Mouse (Mus musculus) intestine, embryonic 15.5 days (tissue): Measurements from ENCODE around the gene Hectd2. TPM values are rescaled to one million over a fixed set of nuclear protein-coding genes. Genes with fewer than 3 reads are reported as not detected.

Experiments used
- ATAC-seq: fragments of 200-750 bp; cut with Nextera tagmentation; 2 replicates; pipeline ENCODE4 v1.8.0; 2017; ENCODE audit warnings: moderate TSS enrichment, moderate library complexity
- H3K27ac ChIP-seq: fragments of 300-500 bp; sonication (generic); 2 replicates; pipeline ENCODE4 v1.5.1; 2015; ENCODE audit warnings: mild to moderate bottlenecking, inconsistent platforms
- H3K27me3 ChIP-seq: fragments of 300-500 bp; sonication (generic); replicated peaks from 2 replicates; pipeline ENCODE4 v1.6.1; 2015; ENCODE audit warnings: inconsistent platforms
- H3K36me3 ChIP-seq: fragments of 300-500 bp; sonication (generic); 2 replicates; pipeline ENCODE4 v1.6.1; 2015; ENCODE audit warnings: inconsistent platforms
- H3K4me1 ChIP-seq: fragments of 300-500 bp; sonication (generic); replicated peaks from 2 replicates; pipeline ENCODE4 v1.6.1; 2015; ENCODE audit warnings: inconsistent platforms
- H3K4me2 ChIP-seq: fragments of 300-500 bp; sonication (generic); replicated peaks from 2 replicates; pipeline ENCODE4 v1.6.1; 2015; ENCODE audit warnings: mild to moderate bottlenecking, inconsistent platforms
- H3K4me3 ChIP-seq: fragments of 300-500 bp; sonication (generic); replicated peaks from 2 replicates; pipeline ENCODE4 v1.5.1; 2015; ENCODE audit warnings: inconsistent platforms
- H3K9ac ChIP-seq: fragments of 300-500 bp; sonication (generic); 2 replicates; pipeline ENCODE4 v1.6.1; 2015; ENCODE audit warnings: inconsistent platforms
- H3K9me3 ChIP-seq: fragments of 300-500 bp; sonication (generic); 2 replicates; pipeline ENCODE4 v1.6.1; 2016; ENCODE audit warnings: inconsistent platforms
- WGBS: fragments of 180-500 bp; shearing (Covaris S2); methylation state at CpG from one replicate; pipeline ENCODE4 v1.1.7; 2015; 5-methylcytosine and 5-hydroxymethylcytosine counted together
- polyA plus RNA-seq: library from polyadenylated mRNA; unstranded; fragments of >200 nt; fragmentation: Nextera tagmentation; extraction: Ambion mirVana; gene quantifications from 2 replicates; pipeline ENCODE4 v1.2.1, GENCODE M21; 2015

Hectd2 gene
- polyA plus RNA-seq, 1 experiment from 2014 or later, result 2.2 TPM

GRCm38 (mm10) chr19:36665641-36666040, 111.2 kb downstream of the Hectd2 start:
- no peaks in the 10 kb centered on the region for H3K36me3 ChIP-seq
- H3K4me2 ChIP-seq, result no peak overlapping the region
- 50% methylated on average over 5 of the region's 5 CpGs for WGBS
- no peak overlapping the region for H3K4me3 ChIP-seq
- H3K27ac ChIP-seq, result no peak overlapping the region
- no peak overlapping the region for H3K9ac ChIP-seq
- no peaks in the 10 kb centered on the region for H3K27me3 ChIP-seq
- ATAC-seq, result no peak
- no peaks in the 10 kb centered on the region for H3K9me3 ChIP-seq
- no peaks in the 10 kb centered on the region for H3K4me1 ChIP-seq

GRCm38 (mm10) chr19:36666471-36666870, 112.0 kb downstream of the Hectd2 start:
- H3K4me3 ChIP-seq, result no peak overlapping the region
- no peak for ATAC-seq
- 90% methylated on average over 5 of the region's 5 CpGs for WGBS
- no peak overlapping the region for H3K9ac ChIP-seq
- H3K27ac ChIP-seq, result no peak overlapping the region
- no peaks in the 10 kb centered on the region for H3K9me3 ChIP-seq
- H3K27me3 ChIP-seq, result no peaks in the 10 kb centered on the region
- H3K4me1 ChIP-seq, result no peaks in the 10 kb centered on the region
- no peaks in the 10 kb centered on the region for H3K36me3 ChIP-seq
- H3K4me2 ChIP-seq, result no peak overlapping the region

GRCm38 (mm10) chr19:36667368-36667767, 112.9 kb downstream of the Hectd2 start:
- no peak overlapping the region for H3K4me3 ChIP-seq
- H3K9ac ChIP-seq, result no peak overlapping the region
- 93% methylated on average over 6 of the region's 6 CpGs for WGBS
- H3K36me3 ChIP-seq, result no peaks in the 10 kb centered on the region
- H3K27me3 ChIP-seq, result no peaks in the 10 kb centered on the region
- no peaks in the 10 kb centered on the region for H3K4me1 ChIP-seq
- no peak overlapping the region for H3K27ac ChIP-seq
- H3K9me3 ChIP-seq, result no peaks in the 10 kb centered on the region
- H3K4me2 ChIP-seq, result no peak overlapping the region
- no peak for ATAC-seq

GRCm38 (mm10) chr19:36668098-36668497, 113.7 kb downstream of the Hectd2 start:
- ATAC-seq, result no peak
- no peak overlapping the region for H3K27ac ChIP-seq
- H3K9me3 ChIP-seq, result no peaks in the 10 kb centered on the region
- H3K4me2 ChIP-seq, result no peak overlapping the region
- 86% methylated on average over 1 of the region's 1 CpGs for WGBS
- no peaks in the 10 kb centered on the region for H3K4me1 ChIP-seq
- no peak overlapping the region for H3K4me3 ChIP-seq
- no peaks in the 10 kb centered on the region for H3K36me3 ChIP-seq
- no peak overlapping the region for H3K9ac ChIP-seq
- no peaks in the 10 kb centered on the region for H3K27me3 ChIP-seq

GRCm38 (mm10) chr19:36668881-36669639, 114.6 kb downstream of the Hectd2 start:
- Histone ChIP-seq H3K27ac (no peak overlapping the region), H3K4me3 (no peak overlapping the region), H3K36me3 (no peaks in the 10 kb centered on the region), H3K9ac (no peak overlapping the region), H3K4me1 (no peaks in the 10 kb centered on the region), H3K4me2 (no peak overlapping the region), H3K9me3 (no peaks in the 10 kb centered on the region), H3K27me3 (no peaks in the 10 kb centered on the region)
- 71% methylated on average over 2 of the region's 2 CpGs for WGBS
- no peak for ATAC-seq

GRCm38 (mm10) chr19:36669720-36670451, 115.4 kb downstream of the Hectd2 start:
- no peaks in the 10 kb centered on the region for H3K9me3 ChIP-seq
- H3K4me1 ChIP-seq, result no peaks in the 10 kb centered on the region
- 60% methylated on average over 5 of the region's 5 CpGs for WGBS
- ATAC-seq, result no peak
- no peak overlapping the region for H3K4me3 ChIP-seq
- H3K36me3 ChIP-seq, result no peaks in the 10 kb centered on the region
- no peak overlapping the region for H3K4me2 ChIP-seq
- H3K27me3 ChIP-seq, result no peaks in the 10 kb centered on the region
- H3K9ac ChIP-seq, result no peak overlapping the region
- no peak overlapping the region for H3K27ac ChIP-seq

Other genes with a start within 250 kb of the Hectd2 start
- 23.6 and 27.0 TPM in 2 replicates for gene Pcgf5, start 206.3 kb upstream of the Hectd2 start, polyA plus RNA-seq
- gene Ppp1r3c, start 182.0 kb downstream of the Hectd2 start, polyA plus RNA-seq, result 11.3 and 11.4 TPM in 2 replicates